ENCODE assay signal across 7 mouse cellular contexts in the genomic region with DNA sequence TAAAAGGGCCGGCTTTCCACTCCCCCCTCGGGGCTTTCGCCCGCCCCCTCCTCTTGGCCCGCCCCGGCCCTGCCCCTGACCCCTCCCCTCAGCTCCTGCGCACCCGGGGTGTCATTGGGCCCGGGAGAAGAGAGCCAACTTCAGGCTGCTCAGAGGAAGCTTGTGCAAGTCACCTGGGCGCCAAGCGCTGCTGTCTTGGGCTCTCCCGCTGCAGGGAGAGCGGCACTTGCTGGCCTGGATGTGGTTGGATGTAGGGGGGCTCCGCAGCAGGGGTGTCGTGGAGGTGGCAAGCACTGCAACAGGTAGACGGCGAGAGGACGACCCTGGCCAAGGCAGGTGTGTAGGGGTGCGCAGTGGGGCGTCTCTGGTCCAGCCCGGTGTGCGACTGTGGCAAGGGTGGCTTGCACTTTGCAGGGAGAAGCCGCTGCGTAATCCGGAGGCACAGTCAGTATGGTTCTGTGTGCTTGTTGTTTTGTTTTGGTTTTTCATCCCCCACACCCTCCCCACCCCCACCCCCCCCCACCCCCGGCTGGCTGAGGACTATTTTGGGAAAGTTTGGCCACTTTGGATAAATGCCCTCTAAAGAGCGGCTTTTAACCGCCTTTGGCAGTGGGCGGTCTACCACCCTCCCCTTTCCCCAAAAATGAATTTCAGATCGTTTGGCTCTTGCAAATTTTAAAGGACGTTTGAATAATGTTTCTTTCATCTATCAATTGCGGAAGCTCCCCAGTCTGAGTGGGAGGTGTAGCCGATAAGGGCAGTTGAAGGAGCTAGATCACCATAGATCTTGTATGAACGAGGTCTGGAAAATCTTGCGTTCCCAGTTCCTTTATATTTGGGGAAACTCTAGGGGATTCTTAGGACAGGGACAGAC. TPM values are rescaled to one million over a fixed set of nuclear protein-coding genes. Genes with fewer than 3 reads are reported as not detected.
DNase-seq lines count a peak whose midpoint lies in the region; ATAC-seq and TF ChIP-seq lines count a peak whose summit lies in the region.

No protein-coding gene starts in this region.

- peak overlapping the region; percentile 73 for H3K4me3 ChIP-seq in lung, embryonic 16.5 days (ENCODE audit: low read length)
- peak overlapping the region; percentile 64 for H3K4me3 ChIP-seq in embryonic facial prominence, embryonic 15.5 days (replicated peaks)
- peak overlapping the region; percentile 83 for H3K4me3 ChIP-seq in hindbrain, postnatal 0 days (ENCODE audit: low read length)
- peak overlapping the region; percentile 65 for H3K4me3 ChIP-seq in neural tube, embryonic 12.5 days

- WGBS in lung, embryonic 16.5 days, result under 1% methylated on average over 31 of the region's 35 CpGs
- under 1% methylated on average over 33 of the region's 35 CpGs for WGBS in embryonic facial prominence, embryonic 15.5 days
- 2% methylated on average over 35 of the region's 35 CpGs for WGBS in hindbrain, postnatal 0 days
- 1% methylated on average over 34 of the region's 35 CpGs for WGBS in neural tube, embryonic 12.5 days

- peak overlapping the region; percentile 70 for H3K9ac ChIP-seq in lung, embryonic 16.5 days (ENCODE audit: low read length)
- peak overlapping the region; percentile 42; the same call in 1 of the 2 replicates for H3K9ac ChIP-seq in embryonic facial prominence, embryonic 15.5 days
- H3K9ac ChIP-seq in hindbrain, postnatal 0 days (replicated peaks; ENCODE audit: low read length), result peak overlapping the region; percentile 43
- peak overlapping the region; percentile 44; the same call in 1 of the 2 replicates for H3K9ac ChIP-seq in neural tube, embryonic 12.5 days

- no peak; the same call in 1 of the 2 replicates for ATAC-seq in lung, embryonic 16.5 days (ENCODE audit: low read depth)
- no peak; the same call in 1 of the 2 replicates for ATAC-seq in embryonic facial prominence, embryonic 15.5 days (ENCODE audit: insufficient number of reproducible peaks, low FRiP score, low TSS enrichment, low read depth)
- no peak; the same call in 1 of the 2 replicates for ATAC-seq in hindbrain, postnatal 0 days
- ATAC-seq in neural tube, embryonic 12.5 days (ENCODE audit: low FRiP score, low read depth), result peak; percentile 71
- ATAC-seq in activated CD4-positive, CD25-positive, alpha-beta regulatory T cell, adult 4 months, result no peak

- peak overlapping the region; percentile 100 for H3K4me2 ChIP-seq in lung, embryonic 16.5 days (ENCODE audit: low read depth, low read length)
- peak overlapping the region; percentile 98 for H3K4me2 ChIP-seq in embryonic facial prominence, embryonic 15.5 days (replicated peaks)
- peak overlapping the region; percentile 100 for H3K4me2 ChIP-seq in hindbrain, postnatal 0 days (ENCODE audit: low read depth, low read length)
- peak overlapping the region; percentile 99 for H3K4me2 ChIP-seq in neural tube, embryonic 12.5 days (replicated peaks)

- TF ChIP-seq CTCF in hindbrain, postnatal 0 days (IDR thresholded peaks at IDR 0.05; ENCODE audit: low read depth), result no peak

- peaks cover 15% of the 10 kb centered on the region for H3K4me1 ChIP-seq in lung, embryonic 16.5 days (replicated peaks; ENCODE audit: control insufficient read depth, insufficient read depth, low read length)
- H3K4me1 ChIP-seq in embryonic facial prominence, embryonic 15.5 days, result peaks cover 26% of the 10 kb centered on the region
- H3K4me1 ChIP-seq in hindbrain, postnatal 0 days (ENCODE audit: insufficient read depth, low read length), result 0 out of 2 replicates have a peak, but pooled peaks cover 4% of the 10 kb centered on the region
- peaks cover 25% of the 10 kb centered on the region for H3K4me1 ChIP-seq in neural tube, embryonic 12.5 days

- no peaks in the 10 kb centered on the region for H3K36me3 ChIP-seq in lung, embryonic 16.5 days (ENCODE audit: control insufficient read depth, insufficient read depth, low read length)
- H3K36me3 ChIP-seq in embryonic facial prominence, embryonic 15.5 days, result no peaks in the 10 kb centered on the region
- no peaks in the 10 kb centered on the region for H3K36me3 ChIP-seq in hindbrain, postnatal 0 days (ENCODE audit: insufficient read depth, low read length)
- H3K36me3 ChIP-seq in neural tube, embryonic 12.5 days, result no peaks in the 10 kb centered on the region

- DNase-seq in lung, postnatal 14 days, result no peak
- DNase-seq in hindbrain, postnatal 0 days (ENCODE audit: low spot score), result no peak
- DNase-seq in right cerebral cortex, adult 18-20 months, result no peak

- no peaks in the 10 kb centered on the region for H3K9me3 ChIP-seq in lung, embryonic 16.5 days (ENCODE audit: control insufficient read depth, low read length)
- no peaks in the 10 kb centered on the region for H3K9me3 ChIP-seq in embryonic facial prominence, embryonic 15.5 days (replicated peaks)
- no peaks in the 10 kb centered on the region for H3K9me3 ChIP-seq in hindbrain, postnatal 0 days (ENCODE audit: low read length)
- no peaks in the 10 kb centered on the region for H3K9me3 ChIP-seq in neural tube, embryonic 12.5 days

- H3K27ac ChIP-seq in lung, embryonic 16.5 days (ENCODE audit: low read length), result peak overlapping the region; percentile 16; the same call in 1 of the 2 replicates
- no peak overlapping the region for H3K27ac ChIP-seq in embryonic facial prominence, embryonic 15.5 days (replicated peaks)
- H3K27ac ChIP-seq in hindbrain, postnatal 0 days, result no peak overlapping the region
- H3K27ac ChIP-seq in neural tube, embryonic 12.5 days, result no peak overlapping the region

- H3K27me3 ChIP-seq in lung, embryonic 16.5 days (ENCODE audit: control insufficient read depth, insufficient read depth, low read depth, low read length), result peaks cover 29% of the 10 kb centered on the region
- peaks cover 32% of the 10 kb centered on the region for H3K27me3 ChIP-seq in embryonic facial prominence, embryonic 15.5 days
- H3K27me3 ChIP-seq in hindbrain, postnatal 0 days (ENCODE audit: insufficient read depth, low read length), result no peaks in the 10 kb centered on the region
- H3K27me3 ChIP-seq in neural tube, embryonic 12.5 days (replicated peaks), result peaks cover 38% of the 10 kb centered on the region

RNA-seq across cellular contexts. Expression of gene Nr3c2, which starts 3.2 kb away (rescaled TPM):
- 3.6 TPM in 2 replicates for polyA plus RNA-seq in lung, embryonic 16.5 days (2015; fragmentation: Nextera tagmentation; extraction: Ambion mirVana)
- 5.8 and 8.3 TPM in 2 replicates for polyA plus RNA-seq in embryonic facial prominence, embryonic 15.5 days (2015; fragmentation: Nextera tagmentation; extraction: Ambion mirVana)
- 6.8 and 8.8 TPM in 2 replicates for total RNA-seq in hindbrain, postnatal 0 days (2014; rRNA removed)
- 6.5 and 6.9 TPM in 2 replicates for polyA plus RNA-seq in hindbrain, postnatal 0 days (2015; fragmentation: Nextera tagmentation; extraction: Ambion mirVana)
- 1.7 and 2.0 TPM in 2 replicates for polyA plus RNA-seq in neural tube, embryonic 12.5 days (2016; fragmentation: Nextera tagmentation; extraction: Ambion mirVana)
- 1 to 10 TPM; 1.7 to 2.8 TPM for polyA plus RNA-seq in activated CD4-positive, CD25-positive, alpha-beta regulatory T cell, adult 4 months (2017; shearing (Covaris generic))
